Mouse (Mus musculus) lung, postnatal 0 days (tissue): ENCODE results near the gene Engase. TPM values are rescaled to one million over a fixed set of nuclear protein-coding genes. Genes with fewer than 3 reads are reported as not detected.

Source experiments
- ATAC-seq: fragments of 200-750 bp; cut with Nextera tagmentation; 2 replicates; pipeline ENCODE4 v1.8.0; 2017; ENCODE audit warnings: moderate library complexity
- DNase-seq: peaks from one replicate; pipeline ENCODE4 v3.0.0-alpha.2; 2016; ENCODE audit warnings: low spot score
- H3K27ac ChIP-seq: fragments of 300-500 bp; sonication (generic); 2 replicates; pipeline ENCODE4 v1.5.1; 2014; ENCODE audit warnings: antibody characterized with exemption, mild to moderate bottlenecking, low read length, mixed read lengths
- H3K27me3 ChIP-seq: fragments of 300-500 bp; sonication (generic); replicated peaks from 2 replicates; pipeline ENCODE4 v1.6.1; 2014; ENCODE audit warnings: low read length, mixed read lengths; ENCODE audit not compliant: insufficient read depth
- H3K36me3 ChIP-seq: fragments of 300-500 bp; sonication (generic); 2 replicates; pipeline ENCODE4 v1.6.1; 2014; ENCODE audit warnings: low read length, mixed read lengths; ENCODE audit not compliant: insufficient read depth
- H3K4me1 ChIP-seq: fragments of 300-500 bp; sonication (generic); 2 replicates; pipeline ENCODE4 v1.6.1; 2014; ENCODE audit warnings: antibody characterized with exemption, low read depth, low read length, mixed read lengths; ENCODE audit not compliant: insufficient read depth
- H3K4me2 ChIP-seq: fragments of 300-500 bp; sonication (generic); replicated peaks from 2 replicates; pipeline ENCODE4 v1.6.1; 2014; ENCODE audit warnings: low read depth, mild to moderate bottlenecking, low read length, moderate library complexity, mixed read lengths
- H3K4me3 ChIP-seq: fragments of 300-500 bp; sonication (generic); 2 replicates; pipeline ENCODE4 v1.5.1; 2014; ENCODE audit warnings: low read depth, low read length
- H3K9ac ChIP-seq: fragments of 300-500 bp; sonication (generic); replicated peaks from 2 replicates; pipeline ENCODE4 v1.6.1; 2014; ENCODE audit warnings: low read depth, mild to moderate bottlenecking
- H3K9me3 ChIP-seq: fragments of 300-500 bp; sonication (generic); 2 replicates; pipeline ENCODE4 v1.6.1; 2016; ENCODE audit warnings: low read length, mixed read lengths
- CTCF ChIP-seq: IDR thresholded peaks from 2 replicates; pipeline ENCODE4 v1.5.1; 2016; ENCODE audit warnings: antibody characterized with exemption, mild to moderate bottlenecking
- EP300 ChIP-seq: IDR thresholded peaks from 2 replicates; pipeline ENCODE4 v1.6.1; 2016; ENCODE audit warnings: antibody characterized with exemption, mild to moderate bottlenecking, control low read depth
- WGBS: fragments of 180-500 bp; shearing (Covaris S2); extraction: QIAGEN DNeasy Blood & Tissue Kit; methylation state at CpG from one replicate; pipeline ENCODE4 v1.1.7; 2014; 5-methylcytosine and 5-hydroxymethylcytosine counted together
- polyA plus RNA-seq: library from polyadenylated mRNA; unstranded; fragments of >200 nt; fragmentation: Nextera tagmentation; extraction: Ambion mirVana; gene quantifications from 2 replicates; pipeline ENCODE4 v1.2.1, GENCODE M21; 2015

The Engase gene
- polyA plus RNA-seq, 1 experiment from 2014 or later = 4.7 TPM

DNA sequence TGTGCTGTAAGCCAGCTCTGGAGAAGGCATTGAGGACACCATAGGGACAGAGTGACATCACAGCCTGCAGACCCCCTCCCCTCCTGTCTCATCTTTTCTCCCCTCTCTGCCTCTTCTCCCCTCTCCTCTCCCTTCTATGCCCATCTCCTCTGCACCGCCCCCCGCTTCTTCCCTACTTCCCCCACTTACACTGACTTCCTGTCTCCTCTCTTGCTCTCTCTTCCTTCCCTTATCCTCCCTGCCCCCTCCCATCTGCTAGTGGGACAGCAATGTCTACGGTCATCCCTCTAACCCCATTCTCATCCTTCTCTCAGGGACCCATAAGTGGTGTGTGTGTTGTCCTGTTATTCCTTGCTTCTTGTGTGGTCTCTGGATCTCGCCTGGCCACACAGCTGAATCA lies 17.1 kb upstream of the Engase start:
- H3K4me2 ChIP-seq = no peak overlapping the region
- no peak overlapping the region for H3K4me3 ChIP-seq
- no peaks in the 10 kb centered on the region for H3K27me3 ChIP-seq
- H3K9me3 ChIP-seq = no peaks in the 10 kb centered on the region
- no peak overlapping the region for H3K9ac ChIP-seq
- DNase-seq = no peak
- no peaks in the 10 kb centered on the region; the same call in 1 of the 2 replicates for H3K4me1 ChIP-seq
- H3K36me3 ChIP-seq = no peaks in the 10 kb centered on the region
- TF ChIP-seq CTCF (no peak), EP300 (no peak)
- ATAC-seq = peak; percentile 52
- no peak overlapping the region for H3K27ac ChIP-seq
- 53% methylated on average over 4 of the region's 4 CpGs for WGBS

- 67% methylated on average over 6 of the region's 6 CpGs for WGBS
- no peaks in the 10 kb centered on the region; the same call in 1 of the 2 replicates for H3K4me1 ChIP-seq
- no peak for DNase-seq
- H3K27ac ChIP-seq = no peak overlapping the region
- no peaks in the 10 kb centered on the region for H3K9me3 ChIP-seq
- no peak for TF ChIP-seq EP300
- TF ChIP-seq CTCF = peak; percentile 71
- ATAC-seq = no peak
- no peaks in the 10 kb centered on the region for H3K36me3 ChIP-seq
- H3K27me3 ChIP-seq = no peaks in the 10 kb centered on the region
- no peak overlapping the region for H3K4me2 ChIP-seq
- no peak overlapping the region for H3K9ac ChIP-seq
- no peak overlapping the region for H3K4me3 ChIP-seq
These were observed 16.3 kb upstream of the Engase start for GRCm38 (mm10) chr11:118460280-118460679.

GRCm38 (mm10) chr11:118467441-118468035 lies 9.1 kb upstream of the Engase start:
- no peak for ATAC-seq

GRCm38 (mm10) chr11:118469509-118470160 lies 7.0 kb upstream of the Engase start:
- ATAC-seq (no peak), DNase-seq (no peak)
- no peak overlapping the region for H3K4me3 ChIP-seq
- H3K36me3 ChIP-seq = no peaks in the 10 kb centered on the region
- H3K9ac ChIP-seq = no peak overlapping the region
- no peak for TF ChIP-seq EP300
- no peak for TF ChIP-seq CTCF
- no peaks in the 10 kb centered on the region for H3K4me1 ChIP-seq
- WGBS = 67% methylated on average over 10 of the region's 10 CpGs
- no peaks in the 10 kb centered on the region for H3K27me3 ChIP-seq
- H3K9me3 ChIP-seq = no peaks in the 10 kb centered on the region
- peak overlapping the region; percentile 54; the same call in 1 of the 2 replicates for H3K27ac ChIP-seq
- H3K4me2 ChIP-seq = no peak overlapping the region

More at GRCm38 (mm10) chr11:118467441-118468035, 9.1 kb upstream of the Engase start:
- Histone ChIP-seq H3K4me1 (no peaks in the 10 kb centered on the region), H3K27me3 (no peaks in the 10 kb centered on the region), H3K9me3 (no peaks in the 10 kb centered on the region), H3K27ac (no peak overlapping the region), H3K4me2 (no peak overlapping the region), H3K9ac (no peak overlapping the region), H3K36me3 (no peaks in the 10 kb centered on the region), H3K4me3 (no peak overlapping the region)
- TF ChIP-seq CTCF (no peak), EP300 (no peak)
- WGBS = 53% methylated on average over 11 of the region's 11 CpGs
- peak; percentile 31 for DNase-seq

- Histone ChIP-seq H3K27me3 (no peaks in the 10 kb centered on the region), H3K4me3 (no peak overlapping the region), H3K4me2 (no peak overlapping the region), H3K36me3 (no peaks in the 10 kb centered on the region), H3K9me3 (no peaks in the 10 kb centered on the region), H3K27ac (peak overlapping the region; percentile 54), H3K9ac (no peak overlapping the region), H3K4me1 (no peaks in the 10 kb centered on the region)
- peak; percentile 94 for ATAC-seq
- 25% methylated on average over 12 of the region's 12 CpGs for WGBS
- DNase-seq = peak; percentile 75
- TF ChIP-seq CTCF = no peak
These were observed 6.2 kb upstream of the Engase start for GRCm38 (mm10) chr11:118470234-118470966.

GRCm38 (mm10) chr11:118471676-118472075 lies 5.0 kb upstream of the Engase start:
- no peak for DNase-seq
- no peak overlapping the region for H3K27ac ChIP-seq
- TF ChIP-seq CTCF (no peak), EP300 (no peak)
- H3K9ac ChIP-seq = no peak overlapping the region
- no peak for ATAC-seq
- no peaks in the 10 kb centered on the region for H3K9me3 ChIP-seq
- H3K4me2 ChIP-seq = no peak overlapping the region
- H3K36me3 ChIP-seq = no peaks in the 10 kb centered on the region
- H3K4me1 ChIP-seq = no peaks in the 10 kb centered on the region
- no peak overlapping the region for H3K4me3 ChIP-seq
- H3K27me3 ChIP-seq = no peaks in the 10 kb centered on the region
- WGBS = 75% methylated on average over 13 of the region's 13 CpGs
